Mouse (Mus musculus) bone marrow macrophage, adult 2 months (primary cell): Measurements from ENCODE around the gene Cope. TPM values are rescaled to one million over a fixed set of nuclear protein-coding genes. Genes with fewer than 3 reads are reported as not detected.

Experiments used
- H3K27ac ChIP-seq: 2 replicates; pipeline ENCODE4 v1.5.1; 2012; ENCODE audit warnings: low read depth, low read length; ENCODE audit not compliant: insufficient read depth
- H3K4me1 ChIP-seq: 2 replicates; pipeline ENCODE4 v1.6.1; 2012; ENCODE audit warnings: low read length; ENCODE audit not compliant: control insufficient read depth, insufficient read depth
- H3K4me3 ChIP-seq: 2 replicates; pipeline ENCODE4 v1.5.1; 2012; ENCODE audit warnings: mild to moderate bottlenecking, low read length, moderate library complexity; ENCODE audit not compliant: insufficient read depth
- CTCF ChIP-seq: IDR thresholded peaks from 2 replicates; pipeline ENCODE4 v1.5.1; 2012; ENCODE audit warnings: low read depth, mild to moderate bottlenecking, low read length, moderate library complexity
- POLR2A ChIP-seq: IDR thresholded peaks from 2 replicates; pipeline ENCODE4 v1.6.1; 2012; ENCODE audit warnings: mild to moderate bottlenecking, low read depth, low read length, borderline replicate concordance
- polyA plus RNA-seq: library from polyadenylated mRNA; stranded (reverse); fragments of >200 nt; gene quantifications from 2 replicates; pipeline ENCODE4 v1.2.4, GENCODE M21; 2012; ENCODE audit not compliant: missing spikeins, insufficient read depth, insufficient read length

The Cope gene
- polyA plus RNA-seq, 1 experiment: 139 TPM

- peaks cover 28% of the 10 kb centered on the region for H3K4me1 ChIP-seq
- no peak for TF ChIP-seq POLR2A
- no peak overlapping the region for H3K4me3 ChIP-seq
- H3K27ac ChIP-seq: no peak overlapping the region
These were observed 42.0 kb downstream of the Cope start for GRCm38 (mm10) chr8:70344279-70344678.

GRCm38 (mm10) chr8:70347443-70347842 lies 45.1 kb downstream of the Cope start:
- Histone ChIP-seq H3K4me1 (peaks cover 35% of the 10 kb centered on the region), H3K4me3 (no peak overlapping the region), H3K27ac (no peak overlapping the region)
- TF ChIP-seq POLR2A (no peak), CTCF (no peak)

GRCm38 (mm10) chr8:70347860-70348420 lies 45.6 kb downstream of the Cope start:
- H3K4me1 ChIP-seq: peaks cover 30% of the 10 kb centered on the region
- no peak overlapping the region for H3K4me3 ChIP-seq
- H3K27ac ChIP-seq: no peak overlapping the region
- TF ChIP-seq POLR2A (no peak), CTCF (no peak)

- H3K27ac ChIP-seq: no peak overlapping the region
- H3K4me3 ChIP-seq: peak overlapping the region; percentile 81
- no peak for TF ChIP-seq POLR2A
- TF ChIP-seq CTCF: no peak
- H3K4me1 ChIP-seq: peaks cover 46% of the 10 kb centered on the region
These were observed 49.0 kb downstream of the Cope start for GRCm38 (mm10) chr8:70351035-70351999.

GRCm38 (mm10) chr8:70352000-70352384 lies 49.7 kb downstream of the Cope start:
- H3K27ac ChIP-seq: no peak overlapping the region
- peaks cover 50% of the 10 kb centered on the region for H3K4me1 ChIP-seq
- TF ChIP-seq CTCF: no peak
- TF ChIP-seq POLR2A: no peak
- peak overlapping the region; percentile 81 for H3K4me3 ChIP-seq

- peak overlapping the region; percentile 81 for H3K4me3 ChIP-seq
- TF ChIP-seq CTCF (no peak), POLR2A (no peak)
- peak overlapping the region; percentile 41 for H3K27ac ChIP-seq
- peaks cover 48% of the 10 kb centered on the region for H3K4me1 ChIP-seq
These were observed 50.4 kb downstream of the Cope start for GRCm38 (mm10) chr8:70352657-70353151.

- Histone ChIP-seq H3K4me3 (peak within 1 kb of the TSS; percentile 81), H3K4me1 (peaks cover 42% of the 10 kb centered on the region), H3K27ac (peak within 1 kb of the TSS; percentile 56)
- no peak for TF ChIP-seq CTCF
- no peak for TF ChIP-seq POLR2A
These were observed 51.0 kb downstream of the Cope start, which contains the start of gene Upf1 for GRCm38 (mm10) chr8:70353194-70353817. Gene Upf1 (minus strand): TSS chr8:70353278.

GRCm38 (mm10) chr8:70354004-70354403 lies 51.7 kb downstream of the Cope start:
- TF ChIP-seq CTCF (no peak), POLR2A (no peak)
- H3K27ac ChIP-seq: peak overlapping the region; percentile 56
- H3K4me3 ChIP-seq: peak overlapping the region; percentile 58
- peaks cover 40% of the 10 kb centered on the region for H3K4me1 ChIP-seq

- Histone ChIP-seq H3K27ac (peak overlapping the region; percentile 38), H3K4me3 (no peak overlapping the region), H3K4me1 (peaks cover 27% of the 10 kb centered on the region)
- TF ChIP-seq POLR2A (no peak), CTCF (no peak)
These were observed 53.8 kb downstream of the Cope start for GRCm38 (mm10) chr8:70356111-70356510.

- Histone ChIP-seq H3K4me1 (peaks cover 23% of the 10 kb centered on the region), H3K27ac (no peak overlapping the region), H3K4me3 (no peak overlapping the region)
- no peak for TF ChIP-seq CTCF
- TF ChIP-seq POLR2A: no peak
These were observed 57.1 kb downstream of the Cope start for GRCm38 (mm10) chr8:70359411-70359810.
